Mouse (Mus musculus): ENCODE results near the gene Exog.

The Exog gene

GRCm38 (mm10) chr9:119460410-119460809 is 15.7 kb downstream of the Exog start:
- peak; percentile 76 for DNase-seq (ENCODE audit: low read depth)

GRCm38 (mm10) chr9:119465056-119465455 is 20.3 kb downstream of the Exog start:
- no peak for DNase-seq (ENCODE audit: low read depth)

DNA sequence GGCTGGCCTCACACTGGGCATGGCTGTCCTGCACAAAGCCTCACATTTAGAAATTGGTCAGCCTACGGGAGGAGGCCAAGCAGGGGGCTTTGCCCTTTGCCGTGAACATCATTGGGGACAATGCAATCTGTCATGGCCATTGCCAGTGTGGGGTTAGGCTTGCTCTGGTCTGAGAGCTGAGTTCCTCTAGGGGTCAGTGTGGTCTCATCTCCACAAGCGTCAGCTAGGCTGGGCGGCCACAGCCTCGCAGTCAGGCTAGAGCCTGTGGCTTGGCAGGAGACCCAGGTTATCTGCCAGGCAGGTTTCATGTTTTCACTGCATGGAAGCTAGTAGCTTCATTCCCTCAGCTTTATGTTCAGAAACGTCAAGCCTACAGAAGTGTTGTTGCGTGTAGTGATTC is 20.9 kb downstream of the Exog start:
- DNase-seq (ENCODE audit: low read depth) = no peak

GRCm38 (mm10) chr9:119469691-119470353 is 25.1 kb downstream of the Exog start:
- no peak for DNase-seq (ENCODE audit: low read depth)

DNA sequence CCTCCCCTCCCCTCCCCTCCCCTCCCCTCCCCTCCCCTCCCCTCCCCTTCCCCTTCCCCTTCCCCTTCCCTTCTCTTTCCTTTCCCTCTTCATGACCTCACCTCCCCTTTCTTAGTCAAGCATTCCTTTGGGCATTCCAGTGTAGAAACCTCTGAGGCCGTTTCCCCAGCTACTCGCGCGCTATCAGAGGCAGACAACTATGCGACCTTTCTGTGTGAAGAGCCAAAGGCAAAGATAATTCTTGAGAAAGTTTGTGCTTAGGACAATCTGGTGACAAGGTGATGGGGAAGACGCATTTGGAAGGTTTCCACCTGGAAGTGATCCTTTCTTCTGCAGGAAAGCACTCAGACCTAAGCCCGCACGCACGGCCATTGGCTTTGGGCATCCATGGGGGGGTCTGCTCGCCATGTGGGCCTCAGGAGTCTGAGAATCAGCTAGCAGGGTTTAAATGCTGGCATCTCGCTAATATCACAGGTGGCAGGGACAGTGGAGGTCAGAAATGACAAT is 27.7 kb downstream of the Exog start:
- DNase-seq (ENCODE audit: low read depth) = no peak

GRCm38 (mm10) chr9:119473011-119473410 is 28.3 kb downstream of the Exog start:
- DNase-seq (ENCODE audit: low read depth) = no peak

DNA sequence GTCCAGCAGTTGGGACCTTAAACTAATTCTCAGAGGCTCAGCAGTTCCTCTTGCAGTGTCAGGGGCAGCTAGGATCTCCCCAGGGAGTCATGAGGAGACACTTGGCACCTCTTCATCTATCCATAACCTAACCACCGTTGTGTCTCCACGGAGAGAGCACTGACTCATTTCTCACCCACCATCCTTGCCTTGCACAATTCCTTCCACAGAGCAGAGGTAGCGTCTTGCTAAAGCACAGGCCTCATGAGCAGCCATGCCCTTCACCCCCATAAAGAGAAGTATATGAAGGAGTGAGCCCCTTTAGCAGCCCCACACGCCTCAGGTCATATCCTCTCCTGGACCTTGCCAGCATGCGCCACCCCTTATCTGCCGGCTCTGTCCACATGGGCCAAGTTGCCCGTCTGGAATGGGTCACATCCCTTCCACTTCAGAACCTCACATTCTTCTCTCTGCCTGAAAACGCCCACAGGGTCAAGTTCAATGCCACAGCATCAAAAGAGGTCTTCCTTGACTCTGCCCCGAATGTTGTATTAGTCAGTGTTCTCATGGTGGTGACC is 28.9 kb downstream of the Exog start:
- no peak for DNase-seq (ENCODE audit: low read depth)

GRCm38 (mm10) chr9:119474717-119475611 is 30.2 kb downstream of the Exog start:
- DNase-seq (ENCODE audit: low read depth) = no peak

GRCm38 (mm10) chr9:119477754-119478153 is 33.0 kb downstream of the Exog start:
- no peak for DNase-seq (ENCODE audit: low read depth)

DNA sequence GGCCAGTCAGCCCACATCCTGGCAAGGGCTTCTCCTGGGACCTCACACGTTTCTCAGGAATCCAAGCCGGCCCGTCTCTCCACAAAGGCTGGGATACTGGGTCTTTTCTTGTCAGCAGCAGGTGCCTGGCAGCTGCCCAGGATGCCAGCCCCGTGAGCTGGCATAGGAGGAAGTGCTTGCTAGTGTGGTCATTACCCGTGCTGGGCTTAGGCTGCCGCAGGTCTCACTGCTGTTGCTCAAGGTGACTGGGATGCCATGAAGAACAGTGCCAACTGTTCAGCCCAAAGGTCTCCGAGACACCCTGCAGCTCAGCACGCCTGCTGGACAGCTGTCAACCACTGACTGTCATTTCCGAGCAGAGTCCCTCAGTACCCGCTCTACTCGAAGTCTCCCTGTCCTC is 33.6 kb downstream of the Exog start:
- DNase-seq (ENCODE audit: low read depth) = no peak

GRCm38 (mm10) chr9:119479297-119479696 is 34.6 kb downstream of the Exog start:
- DNase-seq (ENCODE audit: low read depth) = no peak

DNA sequence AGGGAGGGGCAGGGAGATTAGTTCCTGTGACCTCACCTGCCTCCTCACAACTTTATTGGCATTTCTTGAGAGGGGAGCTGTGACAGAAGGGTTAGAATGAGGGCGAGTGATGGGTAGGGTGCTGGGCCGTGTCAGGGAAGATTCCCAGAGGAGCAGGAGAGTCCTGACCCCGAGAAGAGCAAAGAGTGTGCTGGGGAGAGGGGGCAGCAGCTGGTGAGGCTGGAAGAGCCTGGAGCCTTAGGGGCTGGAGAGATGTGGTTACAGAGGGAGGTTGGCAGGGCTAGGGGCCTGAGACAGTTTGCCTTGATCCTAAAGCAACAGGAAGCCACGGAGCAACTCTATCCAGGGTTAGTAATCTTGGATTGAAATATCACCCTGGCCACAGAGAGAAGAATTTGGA is 36.9 kb downstream of the Exog start:
- DNase-seq (ENCODE audit: low read depth) = no peak

- DNase-seq (ENCODE audit: low read depth) = no peak
Measured at GRCm38 (mm10) chr9:119483554-119484353, 39.0 kb downstream of the Exog start.

GRCm38 (mm10) chr9:119484420-119484819 is 39.7 kb downstream of the Exog start:
- no peak for DNase-seq (ENCODE audit: low read depth)

- DNase-seq (ENCODE audit: low read depth) = no peak
Measured at GRCm38 (mm10) chr9:119484868-119485267, 40.1 kb downstream of the Exog start.

- no peak for DNase-seq (ENCODE audit: low read depth)
Measured at GRCm38 (mm10) chr9:119496354-119496753, 51.6 kb downstream of the Exog start.

DNA sequence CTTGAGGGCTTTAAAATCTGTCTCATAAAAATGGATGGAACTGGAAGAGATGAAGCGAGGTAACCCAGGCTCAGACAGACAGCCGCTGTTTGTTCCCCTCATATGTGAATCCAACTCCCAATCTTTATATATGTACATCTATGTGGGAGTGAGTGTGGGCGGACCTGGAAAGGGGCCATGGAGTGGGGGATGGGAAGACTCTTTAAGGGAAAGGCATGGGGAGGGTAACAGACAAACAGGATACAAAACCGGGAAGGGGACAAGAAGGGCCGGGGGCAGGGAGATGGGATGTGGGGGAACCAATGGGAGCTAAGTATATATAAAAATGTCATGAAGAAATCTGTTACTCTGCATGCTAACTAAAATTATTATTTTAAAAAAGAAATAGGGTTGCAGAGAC is 52.2 kb downstream of the Exog start:
- no peak for DNase-seq (ENCODE audit: low read depth)

DNA sequence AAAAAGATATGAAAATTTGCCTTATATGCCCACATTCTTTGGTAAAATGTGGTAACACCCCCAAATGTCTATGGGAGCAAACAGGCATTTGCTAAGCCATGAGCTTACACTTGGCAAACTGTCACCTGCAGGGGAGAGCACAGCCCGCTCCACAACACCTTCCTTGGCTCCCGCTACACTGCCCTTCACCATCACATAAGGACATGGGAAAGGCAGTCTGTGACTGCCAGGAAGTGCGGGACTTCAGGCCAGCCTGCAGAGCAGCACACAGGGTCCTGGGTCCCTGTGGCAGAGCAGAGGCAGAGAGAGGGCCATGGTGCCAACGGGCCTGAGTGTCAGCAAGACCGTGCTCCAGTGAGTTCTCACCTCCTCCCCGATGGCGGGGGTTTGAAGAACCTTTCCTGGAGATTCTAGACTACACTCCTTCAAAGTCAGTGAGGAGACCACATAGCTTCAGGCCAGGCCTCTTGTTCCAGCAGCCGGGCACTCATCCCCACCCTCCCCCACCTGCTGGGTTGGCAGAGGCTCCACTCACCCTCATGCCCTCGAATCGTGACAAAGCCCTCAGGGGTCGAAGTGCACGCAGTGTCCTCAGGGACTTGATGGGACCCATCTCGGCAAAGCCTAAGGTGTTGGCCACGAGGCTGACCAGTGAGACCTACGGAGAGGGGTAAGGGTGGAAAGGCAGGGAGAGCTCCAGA is 53.0 kb downstream of the Exog start:
- DNase-seq (ENCODE audit: low read depth) = no peak

DNA sequence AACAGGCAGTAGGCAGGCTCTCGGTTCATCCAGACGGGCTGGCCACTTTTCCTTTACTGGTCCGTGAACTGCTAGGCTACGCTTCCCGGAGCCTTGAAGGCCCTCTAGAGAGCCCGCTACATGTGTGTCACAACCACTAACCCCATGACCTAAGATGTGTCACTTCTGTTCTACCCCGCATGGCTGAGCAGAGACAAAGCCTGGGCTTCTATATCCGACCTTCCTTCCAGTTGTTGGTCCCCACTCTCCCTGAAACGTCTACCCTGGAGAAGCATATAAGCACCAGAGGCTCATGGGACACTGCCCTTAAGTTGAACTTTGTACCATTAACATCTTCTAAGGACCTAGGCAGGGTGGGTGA is 53.5 kb downstream of the Exog start:
- DNase-seq (ENCODE audit: low read depth) = no peak

- DNase-seq (ENCODE audit: low read depth) = no peak
Measured at GRCm38 (mm10) chr9:119498885-119499284, 54.1 kb downstream of the Exog start.

DNA sequence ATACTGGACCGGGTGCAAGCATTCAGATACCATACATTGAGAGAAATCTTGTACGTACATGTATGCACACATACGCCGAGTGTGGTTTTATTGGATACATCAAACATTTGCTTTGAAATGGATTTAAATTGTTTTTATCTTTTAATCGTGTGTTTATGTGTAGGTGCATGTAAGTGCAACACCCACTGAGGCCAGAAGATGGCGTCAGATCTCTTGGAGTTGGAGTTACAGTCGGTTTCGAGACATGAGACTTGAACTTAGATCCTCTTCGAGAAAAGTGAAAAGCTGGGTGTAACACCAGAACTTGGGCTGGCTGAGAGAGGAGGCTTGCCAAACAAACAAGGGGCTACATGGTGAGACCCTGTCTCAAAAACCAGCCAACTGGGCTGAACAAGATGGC is 58.9 kb downstream of the Exog start:
- no peak for DNase-seq (ENCODE audit: low read depth)

Measured in induced T-regulatory cell, adult 2 months (primary cell).